Mouse (Mus musculus) thymus, adult 2 months (tissue): ENCODE results near the gene Myl4. TPM values are rescaled to one million over a fixed set of nuclear protein-coding genes. Genes with fewer than 3 reads are reported as not detected.

Source experiments
- DNase-seq: peaks from one replicate; pipeline ENCODE4 v3.0.0; 2021
- H3K27ac ChIP-seq: fragments of 200-500 bp; 2 replicates; pipeline ENCODE4 v1.5.1; 2012; ENCODE audit warnings: low read length, control low read depth; ENCODE audit not compliant: control insufficient read depth, insufficient read depth
- H3K27me3 ChIP-seq: fragments of 200-500 bp; 2 replicates; pipeline ENCODE4 v1.6.1; 2012; ENCODE audit warnings: mild to moderate bottlenecking, low read length, moderate library complexity, mixed read lengths; ENCODE audit not compliant: control insufficient read depth, insufficient read depth
- H3K36me3 ChIP-seq: fragments of 200-500 bp; 2 replicates; pipeline ENCODE4 v1.6.1; 2012; ENCODE audit warnings: mild to moderate bottlenecking, low read length, moderate library complexity; ENCODE audit not compliant: control insufficient read depth, insufficient read depth
- H3K4me1 ChIP-seq: fragments of 200-500 bp; replicated peaks from 2 replicates; pipeline ENCODE4 v1.6.1; 2012; ENCODE audit warnings: low read length; ENCODE audit not compliant: control insufficient read depth, insufficient read depth
- H3K4me3 ChIP-seq: fragments of 200-500 bp; 2 replicates; pipeline ENCODE4 v1.5.1; 2012; ENCODE audit warnings: mild to moderate bottlenecking, low read length, control low read depth, moderate library complexity; ENCODE audit not compliant: control insufficient read depth, insufficient read depth
- CTCF ChIP-seq: fragments of 200-500 bp; IDR thresholded peaks from 2 replicates; pipeline ENCODE4 v1.5.1; 2012; ENCODE audit warnings: mild to moderate bottlenecking, control low read depth, low read length, moderate library complexity, borderline replicate concordance; ENCODE audit not compliant: control insufficient read depth, poor library complexity, insufficient read depth; ENCODE audit errors: extremely low read depth
- POLR2A ChIP-seq: fragments of 200-500 bp; IDR thresholded peaks from 2 replicates; pipeline ENCODE4 v1.6.1; 2012; ENCODE audit warnings: mild to moderate bottlenecking, low read length, control low read depth, moderate library complexity; ENCODE audit not compliant: control insufficient read depth, poor library complexity, insufficient read depth; ENCODE audit errors: extremely low read depth
- WGBS: fragments of 180-500 bp; shearing (Covaris S2); methylation state at CpG from one replicate; pipeline ENCODE4 v1.1.7; 2018; 5-methylcytosine and 5-hydroxymethylcytosine counted together
- polyA plus RNA-seq: library from polyadenylated mRNA; depleted of rRNA; stranded (reverse); fragments of >200 nt; gene quantifications from 2 replicates; pipeline ENCODE4 v1.2.3, GENCODE M21; 2012

The Myl4 gene
- polyA plus RNA-seq, 1 experiment, result 60.8 TPM

DNA sequence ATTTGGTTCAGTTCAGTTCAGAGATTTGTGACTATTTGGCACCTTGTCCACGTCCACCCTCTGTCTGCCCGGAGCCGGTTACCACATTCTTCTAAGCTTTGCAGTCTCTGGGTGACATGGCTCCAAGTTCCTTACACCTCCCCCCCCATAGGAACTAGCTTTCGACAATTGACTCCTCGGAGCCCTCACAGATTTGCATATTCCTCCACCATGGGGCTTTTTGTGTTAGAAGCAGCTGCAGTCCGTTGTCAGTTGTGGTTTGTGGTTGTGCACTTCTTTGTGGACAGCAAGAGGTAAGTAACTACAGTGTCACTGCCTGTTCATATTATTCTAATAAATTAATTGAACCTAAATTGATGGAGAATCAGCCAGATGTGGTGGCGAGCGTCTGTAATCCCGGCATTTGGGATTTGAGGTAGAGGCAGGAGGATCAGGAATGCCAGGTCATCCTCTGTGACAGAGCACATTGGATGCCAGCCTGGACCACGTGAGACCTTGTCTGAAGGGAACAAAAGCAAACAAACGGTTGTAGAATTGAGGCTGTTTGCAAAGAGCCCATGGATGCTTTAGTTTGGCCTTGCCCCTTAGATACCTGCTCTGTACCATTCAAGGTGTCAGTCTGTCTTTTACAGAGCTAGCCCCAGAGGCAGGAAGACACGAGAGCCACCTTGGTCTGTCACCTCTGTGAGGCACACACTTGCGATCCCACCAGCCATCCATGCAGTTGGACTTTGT is 32.3 kb downstream of the Myl4 start:
- Histone ChIP-seq H3K27ac (no peak overlapping the region), H3K27me3 (no peaks in the 10 kb centered on the region), H3K36me3 (no peaks in the 10 kb centered on the region), H3K4me3 (no peak overlapping the region), H3K4me1 (peaks cover 16% of the 10 kb centered on the region)
- TF ChIP-seq CTCF (no peak), POLR2A (no peak)
- 21% methylated on average over 13 of the region's 13 CpGs for WGBS
- no peak for DNase-seq

DNA sequence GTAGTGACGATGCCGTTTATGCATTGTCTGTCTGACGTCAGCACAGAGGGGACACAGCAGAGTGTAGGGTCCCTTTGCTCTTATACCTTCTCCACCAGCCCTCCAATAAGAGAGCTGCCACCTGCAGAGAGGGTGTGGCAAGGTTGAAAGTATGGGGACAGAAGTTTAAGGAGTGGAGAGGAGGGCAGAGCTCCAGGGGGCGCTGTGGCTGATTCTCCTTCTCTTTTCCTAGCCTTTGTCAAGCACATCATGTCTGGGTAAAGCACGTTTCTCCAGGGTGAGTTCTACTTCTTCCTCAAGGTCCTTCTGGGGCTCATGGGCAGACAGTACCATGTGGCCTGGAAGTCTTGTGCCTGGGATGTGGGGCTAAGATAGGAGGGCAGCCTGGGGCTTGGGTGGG is 35.0 kb downstream of the Myl4 start:
- Histone ChIP-seq H3K27me3 (no peaks in the 10 kb centered on the region), H3K4me1 (peaks cover 16% of the 10 kb centered on the region), H3K4me3 (no peak overlapping the region), H3K36me3 (no peaks in the 10 kb centered on the region), H3K27ac (no peak overlapping the region)
- TF ChIP-seq CTCF (no peak), POLR2A (no peak)
- WGBS, result 90% methylated on average over 5 of the region's 5 CpGs
- DNase-seq, result no peak

DNA sequence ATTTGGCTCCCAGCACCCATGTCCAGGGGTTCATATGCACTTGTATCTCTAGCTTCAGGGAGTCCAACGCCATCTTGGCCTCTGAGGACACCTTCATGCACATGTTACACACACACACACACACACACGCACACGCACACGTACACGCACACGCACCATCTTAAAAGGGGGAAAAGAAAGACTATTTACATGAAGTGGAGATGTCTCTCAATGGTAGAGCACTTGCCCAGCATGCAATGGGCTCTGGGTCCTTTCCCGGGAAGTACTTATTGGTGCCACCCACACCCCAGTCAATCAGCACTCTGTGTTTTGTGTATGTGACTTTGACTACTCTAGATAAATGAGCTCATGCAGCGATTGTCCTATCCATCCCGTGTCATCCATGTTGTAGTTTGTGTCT is 37.4 kb downstream of the Myl4 start:
- Histone ChIP-seq H3K4me1 (peaks cover 1% of the 10 kb centered on the region; the same call in 1 of the 2 replicates), H3K27ac (no peak overlapping the region)
- WGBS, result 97% methylated on average over 9 of the region's 9 CpGs

DNA sequence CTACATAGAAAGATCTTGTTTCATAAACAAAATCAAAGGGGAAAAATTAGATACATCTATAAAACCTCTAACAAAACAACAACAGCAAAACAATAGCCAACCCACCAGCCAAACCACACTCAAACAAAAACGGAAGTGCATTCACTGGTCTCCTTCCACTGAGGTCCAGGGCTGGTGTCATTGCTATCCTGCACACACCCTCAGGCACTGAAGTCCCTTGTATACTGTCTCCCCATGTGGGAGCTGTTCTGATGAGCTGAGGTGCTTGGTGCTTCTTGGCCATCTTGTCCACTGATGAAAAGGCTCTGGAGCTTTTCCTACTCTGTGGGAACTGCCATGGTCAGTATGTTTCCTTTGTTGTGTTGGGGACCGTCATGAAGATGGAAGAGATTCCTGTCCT is 38.0 kb downstream of the Myl4 start:
- Histone ChIP-seq H3K27me3 (no peaks in the 10 kb centered on the region), H3K4me1 (no peaks in the 10 kb centered on the region), H3K27ac (no peak overlapping the region), H3K4me3 (no peak overlapping the region), H3K36me3 (no peaks in the 10 kb centered on the region)
- no peak for DNase-seq
- WGBS, result 97% methylated on average over 2 of the region's 2 CpGs
- no peak for TF ChIP-seq CTCF
- TF ChIP-seq POLR2A, result no peak

More for the DNA sequence above, 37.4 kb downstream of the Myl4 start:
- H3K36me3 ChIP-seq, result no peaks in the 10 kb centered on the region
- H3K4me3 ChIP-seq, result no peak overlapping the region
- DNase-seq, result no peak
- TF ChIP-seq CTCF (no peak), POLR2A (no peak)
- no peaks in the 10 kb centered on the region for H3K27me3 ChIP-seq

DNA sequence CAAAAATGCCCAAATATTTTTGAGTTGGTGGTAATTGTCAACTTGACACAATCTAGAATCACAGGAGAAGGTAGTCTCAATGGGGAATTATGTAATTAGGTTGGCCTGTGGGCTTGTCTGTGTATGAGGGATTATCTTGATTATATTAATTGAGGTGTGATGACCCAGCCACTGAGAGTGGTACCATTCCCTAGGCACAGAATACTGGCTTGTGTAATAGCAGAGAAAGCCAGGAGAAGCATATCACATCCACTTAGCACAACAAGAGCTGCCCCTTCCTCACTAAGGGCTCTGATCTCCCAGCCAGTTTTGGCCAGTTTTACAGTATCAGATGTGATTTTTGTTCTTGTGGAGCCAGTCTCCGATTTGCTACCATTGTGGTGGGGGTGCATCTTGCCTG is 39.1 kb downstream of the Myl4 start:
- H3K27me3 ChIP-seq, result no peaks in the 10 kb centered on the region
- TF ChIP-seq POLR2A (no peak), CTCF (no peak)
- DNase-seq, result no peak
- no peak overlapping the region for H3K4me3 ChIP-seq
- H3K27ac ChIP-seq, result no peak overlapping the region
- H3K36me3 ChIP-seq, result no peaks in the 10 kb centered on the region
- H3K4me1 ChIP-seq, result no peaks in the 10 kb centered on the region
- 81% methylated on average over 1 of the region's 1 CpGs for WGBS

DNA sequence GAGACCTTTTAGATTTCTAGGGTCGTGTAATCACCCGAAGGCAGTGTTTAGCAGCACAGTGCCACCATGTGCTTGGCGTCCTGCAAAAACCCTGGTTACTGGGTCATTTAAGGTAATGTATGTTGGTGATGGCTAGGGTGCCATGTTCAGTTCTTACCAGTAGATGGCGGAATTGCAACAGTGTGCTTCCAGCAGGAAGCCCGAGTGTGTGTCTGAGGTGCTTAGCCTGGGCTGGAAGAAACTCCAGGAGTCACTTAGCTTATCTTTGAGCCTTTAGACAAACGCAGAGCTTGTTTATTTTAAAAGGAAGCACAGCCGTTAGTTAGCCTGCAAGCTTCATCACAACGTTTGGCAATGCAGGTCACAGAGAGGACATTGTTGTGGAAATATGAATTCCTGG is 39.7 kb downstream of the Myl4 start:
- Histone ChIP-seq H3K27ac (no peak overlapping the region), H3K4me3 (no peak overlapping the region), H3K4me1 (no peaks in the 10 kb centered on the region), H3K27me3 (no peaks in the 10 kb centered on the region), H3K36me3 (no peaks in the 10 kb centered on the region)
- WGBS, result 2% methylated on average over 8 of the region's 8 CpGs
- TF ChIP-seq POLR2A (no peak), CTCF (peak; percentile 32; the same call in 1 of the 2 replicates)
- peak; percentile 76 for DNase-seq

DNA sequence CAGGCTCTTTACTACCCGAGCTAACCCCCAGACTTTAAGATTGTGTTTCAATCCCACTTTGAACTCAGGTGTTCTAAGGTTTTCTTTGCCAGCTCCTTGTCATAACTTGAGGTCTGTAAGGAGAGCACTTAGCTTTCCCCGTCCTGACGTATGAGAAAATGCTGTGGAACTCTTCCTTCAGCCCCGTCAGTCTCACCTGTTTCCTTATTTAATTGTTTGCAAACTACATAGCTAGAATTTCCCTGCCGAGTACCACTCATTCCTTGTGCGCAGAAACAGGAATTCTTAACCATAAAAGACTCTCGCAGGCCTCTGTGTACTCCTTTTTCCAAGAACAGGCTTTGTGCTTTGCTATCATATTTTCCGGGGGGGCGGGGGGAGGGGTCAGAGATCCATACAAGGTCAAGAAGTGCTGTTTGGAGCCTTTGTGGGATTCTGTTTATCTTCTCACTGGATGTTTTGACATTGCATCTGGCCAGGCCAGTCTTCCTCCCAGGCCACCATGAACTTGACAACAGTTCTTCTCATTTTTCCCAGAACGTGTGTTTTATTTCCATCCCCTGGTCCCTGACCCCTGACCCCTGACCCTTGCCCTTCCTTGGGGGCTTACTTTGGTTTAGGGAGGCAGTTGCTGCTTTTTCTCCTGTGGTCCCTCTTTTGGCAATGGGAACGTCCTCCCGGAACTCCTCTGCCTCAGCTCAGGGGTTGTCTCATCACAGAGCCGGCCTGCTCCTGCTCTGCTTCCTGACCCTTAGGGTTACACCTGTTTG is 41.8 kb downstream of the Myl4 start:
- Histone ChIP-seq H3K27ac (no peak overlapping the region), H3K4me1 (no peaks in the 10 kb centered on the region), H3K4me3 (no peak overlapping the region), H3K36me3 (no peaks in the 10 kb centered on the region), H3K27me3 (no peaks in the 10 kb centered on the region)
- WGBS, result 91% methylated on average over 13 of the region's 13 CpGs
- TF ChIP-seq CTCF (no peak), POLR2A (no peak)
- DNase-seq, result no peak
